Mouse (Mus musculus): ENCODE measurements at regions not wholly inside any gene's neighbourhood (a gene's known extent, or its start where the extent isn't known, plus 50 kb on each side); places are given as distances from the start of the nearest gene placed in this dataset.

DNA sequence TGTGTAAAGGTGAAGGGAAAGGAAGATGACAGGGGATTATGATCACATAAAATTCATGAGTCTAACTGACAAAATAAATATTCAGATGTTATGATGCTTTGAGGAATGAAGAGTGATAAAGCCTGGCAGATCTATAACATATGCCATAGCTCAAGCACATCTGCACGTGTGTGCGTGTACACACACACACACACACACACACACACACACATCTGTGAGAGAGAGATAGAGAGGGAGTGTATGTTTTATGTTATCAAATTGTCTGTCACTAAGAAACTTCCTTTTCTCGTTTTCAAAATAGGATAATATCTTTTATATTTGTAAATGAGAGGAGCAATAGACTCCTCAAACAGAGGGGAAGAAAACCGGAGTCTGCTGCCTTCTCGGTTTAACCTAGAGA, 516.9 kb upstream of the Cdh8 start:
- no peak for DNase-seq (ENCODE audit: extremely low spot score in 1 of 2, low spot score in 2 of 2)
- intact Hi-C loops (cut with DNase I) = no loop called here
